Mouse (Mus musculus): ENCODE measurements around the gene Eps8. TPM values are rescaled to one million over a fixed set of nuclear protein-coding genes. Genes with fewer than 3 reads are reported as not detected.
"Not testable (repeated sequence)": the region's sequence is repeated elsewhere in the genome, so short reads cannot be mapped to it uniquely, and the experiment has no call there.

Eps8 gene
- total RNA-seq, 2 experiments from 2014 or later = 30.1 to 32.2 TPM

- no peak for DNase-seq (ENCODE audit: low spot score in 2 of 2)
- intact Hi-C loops (cut with DNase I) = no loop called here
Observed at GRCm38 (mm10) chr6:137498781-137499180, 155.9 kb downstream of the Eps8 start.

- intact Hi-C loops (cut with DNase I) = no loop called here
- no peak for DNase-seq (ENCODE audit: low spot score in 2 of 2)
Observed at GRCm38 (mm10) chr6:137497208-137497835, 157.4 kb downstream of the Eps8 start.

GRCm38 (mm10) chr6:137496562-137496961 is 158.1 kb downstream of the Eps8 start:
- intact Hi-C loops (cut with DNase I) = no loop called here
- DNase-seq (ENCODE audit: low spot score in 2 of 2) = no peak

- intact Hi-C loops (cut with DNase I) = no loop called here
- no peak for DNase-seq (ENCODE audit: low spot score in 2 of 2)
Observed at GRCm38 (mm10) chr6:137495233-137495632, 159.4 kb downstream of the Eps8 start.

GRCm38 (mm10) chr6:137494801-137495200 is 159.9 kb downstream of the Eps8 start:
- DNase-seq (ENCODE audit: low spot score in 2 of 2) = no peak
- intact Hi-C loops (cut with DNase I) = no loop called here

GRCm38 (mm10) chr6:137494136-137494475 is 160.6 kb downstream of the Eps8 start:
- intact Hi-C loops (cut with DNase I) = no loop called here
- DNase-seq (ENCODE audit: low spot score in 2 of 2) = no peak

GRCm38 (mm10) chr6:137493211-137494135 is 161.2 kb downstream of the Eps8 start:
- DNase-seq (ENCODE audit: low spot score in 2 of 2) = no peak

GRCm38 (mm10) chr6:137492582-137492981 is 162.1 kb downstream of the Eps8 start:
- intact Hi-C loops (cut with DNase I) = no loop called here
- DNase-seq (ENCODE audit: low spot score in 2 of 2) = no peak

More at GRCm38 (mm10) chr6:137493211-137494135, 161.2 kb downstream of the Eps8 start:
- intact Hi-C loops (cut with DNase I) = no loop called here

- intact Hi-C loops (cut with DNase I) = no loop called here
Observed at GRCm38 (mm10) chr6:137491659-137492058, 163.0 kb downstream of the Eps8 start.

GRCm38 (mm10) chr6:137490115-137490514 is 164.6 kb downstream of the Eps8 start:
- intact Hi-C loops (cut with DNase I) = no loop called here
- no peak for DNase-seq (ENCODE audit: low spot score in 2 of 2)

More at GRCm38 (mm10) chr6:137491659-137492058, 163.0 kb downstream of the Eps8 start:
- DNase-seq (ENCODE audit: low spot score in 2 of 2) = no peak

- intact Hi-C loops (cut with DNase I) = no loop called here
- no peak for DNase-seq (ENCODE audit: low spot score in 2 of 2)
Observed at GRCm38 (mm10) chr6:137487443-137487842, 167.2 kb downstream of the Eps8 start.

GRCm38 (mm10) chr6:137482891-137483290 is 171.8 kb downstream of the Eps8 start:
- intact Hi-C loops (cut with DNase I) = no loop called here
- peak in 1 of 2 experiments; percentile 17 for DNase-seq (ENCODE audit: low spot score in 2 of 2)

GRCm38 (mm10) chr6:137475695-137476094 is 179.0 kb downstream of the Eps8 start:
- DNase-seq (ENCODE audit: low spot score in 2 of 2); intact Hi-C loops (cut with DNase I): not testable (repeated sequence)

GRCm38 (mm10) chr6:137473433-137473832 is 181.2 kb downstream of the Eps8 start:
- intact Hi-C loops (cut with DNase I) = no loop called here

GRCm38 (mm10) chr6:137472129-137472528 is 182.5 kb downstream of the Eps8 start:
- intact Hi-C loops (cut with DNase I) = no loop called here
- peak in 1 of 2 experiments; percentile 10 for DNase-seq (ENCODE audit: low spot score in 2 of 2)

More at GRCm38 (mm10) chr6:137473433-137473832, 181.2 kb downstream of the Eps8 start:
- DNase-seq (ENCODE audit: low spot score in 2 of 2) = no peak

GRCm38 (mm10) chr6:137470901-137471598 is 183.6 kb downstream of the Eps8 start:
- intact Hi-C loops (cut with DNase I) = no loop called here
- DNase-seq (ENCODE audit: low spot score in 2 of 2) = peak; percentile 90 to 94

GRCm38 (mm10) chr6:137469541-137469940 is 185.1 kb downstream of the Eps8 start:
- intact Hi-C loops (cut with DNase I) = no loop called here
- DNase-seq (ENCODE audit: low spot score in 2 of 2) = no peak

GRCm38 (mm10) chr6:137467696-137468095 is 187.0 kb downstream of the Eps8 start:
- intact Hi-C loops (cut with DNase I) = no loop called here
- no peak for DNase-seq (ENCODE audit: low spot score in 2 of 2)

- no peak for DNase-seq (ENCODE audit: low spot score in 2 of 2)
- intact Hi-C loops (cut with DNase I) = no loop called here
Observed at GRCm38 (mm10) chr6:137466256-137466655, 188.4 kb downstream of the Eps8 start.

GRCm38 (mm10) chr6:137465253-137465652 is 189.4 kb downstream of the Eps8 start:
- intact Hi-C loops (cut with DNase I) = no loop called here
- peak in 1 of 2 experiments; percentile 25 for DNase-seq (ENCODE audit: low spot score in 2 of 2)

Measured in left cerebral cortex, postnatal 14 days (tissue).